Mouse (Mus musculus): Measurements from ENCODE around the gene Nudt14. TPM values are rescaled to one million over a fixed set of nuclear protein-coding genes. Genes with fewer than 3 reads are reported as not detected.

Nudt14 gene
- polyA plus RNA-seq, 1 experiment from 2014 or later = 90.1 TPM

DNA sequence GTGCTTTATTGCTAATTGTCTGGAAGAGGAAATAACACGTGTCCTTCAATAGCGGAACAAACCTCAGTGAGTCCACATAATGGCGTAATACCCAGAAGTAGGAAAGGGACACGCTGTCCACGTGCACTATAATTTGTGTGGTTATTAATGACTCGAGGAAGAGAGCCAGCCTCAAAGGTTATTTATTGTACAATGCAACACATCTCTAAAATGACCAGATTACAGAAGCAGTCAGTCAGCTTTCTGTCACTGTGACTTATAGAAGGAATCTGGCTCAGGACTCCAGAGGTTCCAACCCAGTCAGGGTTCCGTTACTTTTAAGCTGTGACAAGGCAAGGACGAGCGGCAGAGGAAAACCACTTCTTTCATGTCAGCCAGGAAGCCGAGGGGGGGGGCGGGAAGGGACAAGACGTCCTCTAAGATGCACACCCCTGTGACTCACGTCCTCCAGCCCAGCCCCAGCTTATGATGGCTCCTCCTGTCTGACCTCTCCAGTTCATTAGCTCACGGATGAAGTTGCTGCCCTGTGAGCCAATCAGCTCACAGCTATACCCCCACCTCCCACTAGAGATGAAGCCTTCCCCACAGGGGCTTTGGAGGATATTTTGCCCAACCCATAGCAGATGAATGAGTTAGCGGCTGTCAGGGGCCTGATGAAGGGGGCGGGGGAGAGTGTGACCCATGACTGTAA lies 44.3 kb downstream of the Nudt14 start:
- Histone ChIP-seq H3K4me2 (ENCODE audit: low read depth, severe bottlenecking) (no peak overlapping the region), H3K9ac (ENCODE audit: low read length) (no peak overlapping the region), H3K27me3 (ENCODE audit: control insufficient read depth, insufficient read depth, low read length) (no peaks in the 10 kb centered on the region), H3K9me3 (ENCODE audit: control insufficient read depth, low read length) (no peaks in the 10 kb centered on the region), H3K36me3 (ENCODE audit: control insufficient read depth, insufficient read depth, low read length) (no peaks in the 10 kb centered on the region), H3K4me3 (ENCODE audit: low read depth, low read length) (no peak overlapping the region), H3K4me1 (ENCODE audit: control insufficient read depth, insufficient read depth, low read length) (no peaks in the 10 kb centered on the region), H3K27ac (replicated peaks; ENCODE audit: low read depth, low read length) (no peak overlapping the region)
- no peak for ATAC-seq (ENCODE audit: insufficient number of reproducible peaks, low FRiP score, low TSS enrichment, low read depth)
- WGBS = 37% methylated on average over 16 of the region's 16 CpGs
- no peak for DNase-seq (ENCODE audit: low spot score)

DNA sequence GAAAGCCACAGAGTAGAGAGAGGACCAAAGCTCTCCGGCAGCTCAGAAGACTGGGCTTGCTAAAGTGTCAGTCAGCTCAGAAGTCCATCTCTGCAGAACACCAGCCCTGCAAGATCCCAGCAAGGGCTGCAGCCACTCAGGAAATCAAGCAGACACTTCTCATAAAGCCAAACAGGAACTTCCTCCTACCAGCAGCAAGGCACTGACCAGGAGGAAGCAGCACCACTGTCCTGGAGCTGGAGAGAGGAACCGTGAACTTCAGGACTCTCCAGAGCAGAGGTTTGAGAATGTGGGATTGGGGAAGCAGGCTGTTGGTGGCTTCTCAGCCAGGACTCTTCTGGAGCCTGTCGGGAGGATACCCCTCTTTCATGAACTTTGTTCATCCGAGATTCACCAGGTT lies 47.0 kb downstream of the Nudt14 start:
- ATAC-seq (ENCODE audit: insufficient number of reproducible peaks, low FRiP score, low TSS enrichment, low read depth) (no peak), DNase-seq (ENCODE audit: low spot score) (no peak)
- no peaks in the 10 kb centered on the region for H3K9me3 ChIP-seq (ENCODE audit: control insufficient read depth, low read length)
- H3K27me3 ChIP-seq (ENCODE audit: control insufficient read depth, insufficient read depth, low read length) = no peaks in the 10 kb centered on the region
- no peak overlapping the region for H3K27ac ChIP-seq (replicated peaks; ENCODE audit: low read depth, low read length)
- no peak overlapping the region for H3K9ac ChIP-seq (ENCODE audit: low read length)
- H3K4me3 ChIP-seq (ENCODE audit: low read depth, low read length) = no peak overlapping the region
- no peaks in the 10 kb centered on the region for H3K36me3 ChIP-seq (ENCODE audit: control insufficient read depth, insufficient read depth, low read length)
- no peak overlapping the region for H3K4me2 ChIP-seq (ENCODE audit: low read depth, severe bottlenecking)
- 68% methylated on average over 4 of the region's 4 CpGs for WGBS
- H3K4me1 ChIP-seq (ENCODE audit: control insufficient read depth, insufficient read depth, low read length) = no peaks in the 10 kb centered on the region

GRCm38 (mm10) chr12:112894303-112894884 lies 47.5 kb downstream of the Nudt14 start:
- H3K4me1 ChIP-seq (ENCODE audit: control insufficient read depth, insufficient read depth, low read length) = no peaks in the 10 kb centered on the region
- no peak overlapping the region for H3K27ac ChIP-seq (replicated peaks; ENCODE audit: low read depth, low read length)
- 75% methylated on average over 11 of the region's 11 CpGs for WGBS
- H3K9me3 ChIP-seq (ENCODE audit: control insufficient read depth, low read length) = no peaks in the 10 kb centered on the region
- no peaks in the 10 kb centered on the region for H3K27me3 ChIP-seq (ENCODE audit: control insufficient read depth, insufficient read depth, low read length)
- no peak overlapping the region for H3K4me2 ChIP-seq (ENCODE audit: low read depth, severe bottlenecking)
- DNase-seq (ENCODE audit: low spot score) (no peak), ATAC-seq (ENCODE audit: insufficient number of reproducible peaks, low FRiP score, low TSS enrichment, low read depth) (no peak)
- no peaks in the 10 kb centered on the region for H3K36me3 ChIP-seq (ENCODE audit: control insufficient read depth, insufficient read depth, low read length)
- no peak overlapping the region for H3K4me3 ChIP-seq (ENCODE audit: low read depth, low read length)
- no peak overlapping the region for H3K9ac ChIP-seq (ENCODE audit: low read length)

DNA sequence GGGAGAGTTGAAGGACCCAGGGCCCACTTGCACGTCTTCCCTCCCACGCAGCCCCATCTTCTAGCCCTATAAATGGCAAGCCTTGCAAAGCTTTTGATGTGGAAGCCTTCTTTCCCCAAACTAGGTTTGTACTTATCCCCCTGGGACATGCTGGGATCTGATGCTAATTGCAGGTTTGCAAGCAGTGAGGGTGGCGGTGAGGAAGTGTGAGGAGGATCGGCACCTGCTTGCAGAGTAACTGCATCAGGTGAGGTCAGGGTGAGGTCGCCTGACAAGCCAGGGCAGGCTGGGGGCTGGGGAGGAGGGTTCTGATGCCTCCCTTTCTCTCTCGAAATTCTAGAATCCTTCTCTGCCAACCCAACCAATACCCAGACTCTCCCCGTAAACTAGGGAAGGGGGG lies 56.5 kb downstream of the Nudt14 start:
- Histone ChIP-seq H3K27me3 (ENCODE audit: control insufficient read depth, insufficient read depth, low read length) (no peaks in the 10 kb centered on the region), H3K4me3 (ENCODE audit: low read depth, low read length) (no peak overlapping the region), H3K9me3 (ENCODE audit: control insufficient read depth, low read length) (no peaks in the 10 kb centered on the region), H3K27ac (replicated peaks; ENCODE audit: low read depth, low read length) (no peak overlapping the region), H3K9ac (ENCODE audit: low read length) (no peak overlapping the region), H3K36me3 (ENCODE audit: control insufficient read depth, insufficient read depth, low read length) (no peaks in the 10 kb centered on the region), H3K4me1 (ENCODE audit: control insufficient read depth, insufficient read depth, low read length) (no peaks in the 10 kb centered on the region), H3K4me2 (ENCODE audit: low read depth, severe bottlenecking) (no peak overlapping the region)
- WGBS = 62% methylated on average over 7 of the region's 7 CpGs
- DNase-seq (ENCODE audit: low spot score) = no peak
- 0 out of 2 replicates have a peak, but pooled peaks have one; percentile 51 for ATAC-seq (ENCODE audit: insufficient number of reproducible peaks, low FRiP score, low TSS enrichment, low read depth)

Small RNAs within 50 kb of the gene (microRNA-seq; reads per million reads assigned to microRNA genes)
- gene Mir6941 = not detected

Other genes starting within 250 kb of the Nudt14 start
- gene Cep170b, start 221.7 kb downstream of the Nudt14 start, polyA plus RNA-seq (2014; fragmentation: Nextera tagmentation; extraction: Ambion mirVana) = 9.5 and 9.6 TPM in 2 replicates
- gene Pld4, start 181.5 kb downstream of the Nudt14 start, polyA plus RNA-seq (2014; fragmentation: Nextera tagmentation; extraction: Ambion mirVana) = 2.8 TPM in 2 replicates
- 0.17 and 0.40 TPM in 2 replicates for gene Ahnak2, start 139.5 kb downstream of the Nudt14 start, polyA plus RNA-seq (2014; fragmentation: Nextera tagmentation; extraction: Ambion mirVana)
- gene Clba1, start 133.2 kb downstream of the Nudt14 start, polyA plus RNA-seq (2014; fragmentation: Nextera tagmentation; extraction: Ambion mirVana) = 7.0 and 7.6 TPM in 2 replicates
- gene Cdca4, start 112.7 kb downstream of the Nudt14 start, polyA plus RNA-seq (2014; fragmentation: Nextera tagmentation; extraction: Ambion mirVana) = 180 and 189 TPM in 2 replicates
- not detected in 2 replicates for gene Gpr132, start 73.9 kb downstream of the Nudt14 start, polyA plus RNA-seq (2014; fragmentation: Nextera tagmentation; extraction: Ambion mirVana)
- gene Jag2, start 12.3 kb downstream of the Nudt14 start, polyA plus RNA-seq (2014; fragmentation: Nextera tagmentation; extraction: Ambion mirVana) = 4.0 and 4.7 TPM in 2 replicates
- gene Btbd6, start 34.4 kb upstream of the Nudt14 start, polyA plus RNA-seq (2014; fragmentation: Nextera tagmentation; extraction: Ambion mirVana) = 26.4 and 27.4 TPM in 2 replicates
- gene Brf1, start 58.6 kb upstream of the Nudt14 start, polyA plus RNA-seq (2014; fragmentation: Nextera tagmentation; extraction: Ambion mirVana) = 58.8 and 63.0 TPM in 2 replicates
- 11.7 and 13.5 TPM in 2 replicates for gene Pacs2, start 72.4 kb upstream of the Nudt14 start, polyA plus RNA-seq (2014; fragmentation: Nextera tagmentation; extraction: Ambion mirVana)
- 0.21 TPM in 1 of 2 replicates, not detected in the other for gene Tex22, start 132.4 kb upstream of the Nudt14 start, polyA plus RNA-seq (2014; fragmentation: Nextera tagmentation; extraction: Ambion mirVana)
- gene Mta1, start 156.2 kb upstream of the Nudt14 start, polyA plus RNA-seq (2014; fragmentation: Nextera tagmentation; extraction: Ambion mirVana) = 24.2 and 26.4 TPM in 2 replicates
- gene Crip2, start 198.1 kb upstream of the Nudt14 start, polyA plus RNA-seq (2014; fragmentation: Nextera tagmentation; extraction: Ambion mirVana) = 49.7 and 53.8 TPM in 2 replicates
- gene Crip1, start 204.2 kb upstream of the Nudt14 start, polyA plus RNA-seq (2014; fragmentation: Nextera tagmentation; extraction: Ambion mirVana) = 56.2 and 62.8 TPM in 2 replicates
- 39.9 and 41.3 TPM in 2 replicates for gene Tedc1, start 214.3 kb upstream of the Nudt14 start, polyA plus RNA-seq (2014; fragmentation: Nextera tagmentation; extraction: Ambion mirVana)
- gene Tmem121, start 243.8 kb upstream of the Nudt14 start, polyA plus RNA-seq (2014; fragmentation: Nextera tagmentation; extraction: Ambion mirVana) = 8.0 and 12.0 TPM in 2 replicates

Measured in limb, embryonic 11.5 days (tissue).